Mouse (Mus musculus): Measurements from ENCODE around the gene Zcchc10. TPM values are rescaled to one million over a fixed set of nuclear protein-coding genes. Genes with fewer than 3 reads are reported as not detected.
A peak's percentile ranks its signal among the peaks of the same experiment; 100 is the strongest.
"Not testable (repeated sequence)": the region's sequence is repeated elsewhere in the genome, so short reads cannot be mapped to it uniquely, and the experiment has no call there.

Zcchc10 gene
- polyA plus RNA-seq, 1 experiment from 2014 or later: 19.3 TPM

- WGBS: 54% methylated on average over 9 of the region's 9 CpGs
- peak overlapping the region; percentile 97 for H3K27ac ChIP-seq (replicated peaks)
- H3K4me1 ChIP-seq: peaks cover 30% of the 10 kb centered on the region
- peak overlapping the region; percentile 98 for H3K9ac ChIP-seq (replicated peaks)
- H3K9me3 ChIP-seq: no peaks in the 10 kb centered on the region
- no peak for ATAC-seq (ENCODE audit: low FRiP score, low read depth)
- H3K36me3 ChIP-seq: no peaks in the 10 kb centered on the region
- peak overlapping the region; percentile 99 for H3K4me3 ChIP-seq
- no peaks in the 10 kb centered on the region for H3K27me3 ChIP-seq
- peak overlapping the region; percentile 90 for H3K4me2 ChIP-seq (replicated peaks)
Observed at GRCm38 (mm10) chr11:53301167-53301515, 23.3 kb upstream of the Zcchc10 start.

GRCm38 (mm10) chr11:53304044-53304840 lies 20.2 kb upstream of the Zcchc10 start:
- WGBS: 87% methylated on average over 14 of the region's 14 CpGs
- no peak overlapping the region for H3K4me3 ChIP-seq
- no peaks in the 10 kb centered on the region for H3K36me3 ChIP-seq
- H3K9me3 ChIP-seq: no peaks in the 10 kb centered on the region
- ATAC-seq (ENCODE audit: low FRiP score, low read depth): no peak
- H3K27me3 ChIP-seq: no peaks in the 10 kb centered on the region
- H3K4me1 ChIP-seq: peaks cover 8% of the 10 kb centered on the region
- H3K9ac ChIP-seq (replicated peaks): no peak overlapping the region
- no peak overlapping the region for H3K4me2 ChIP-seq (replicated peaks)
- H3K27ac ChIP-seq (replicated peaks): no peak overlapping the region

- no peak overlapping the region for H3K4me2 ChIP-seq (replicated peaks)
- H3K9me3 ChIP-seq: no peaks in the 10 kb centered on the region
- no peaks in the 10 kb centered on the region for H3K27me3 ChIP-seq
- no peaks in the 10 kb centered on the region for H3K36me3 ChIP-seq
- no peak overlapping the region for H3K9ac ChIP-seq (replicated peaks)
- no peaks in the 10 kb centered on the region for H3K4me1 ChIP-seq
- no peak for ATAC-seq (ENCODE audit: low FRiP score, low read depth)
- H3K4me3 ChIP-seq: no peak overlapping the region
- WGBS: 86% methylated on average over 2 of the region's 2 CpGs
- H3K27ac ChIP-seq (replicated peaks): no peak overlapping the region
Observed at GRCm38 (mm10) chr11:53306965-53307364, 17.5 kb upstream of the Zcchc10 start.

- ATAC-seq (ENCODE audit: low FRiP score, low read depth): no peak
Observed at GRCm38 (mm10) chr11:53307558-53308065, 16.9 kb upstream of the Zcchc10 start.

GRCm38 (mm10) chr11:53308251-53308864 lies 16.1 kb upstream of the Zcchc10 start:
- Histone ChIP-seq H3K4me2 (replicated peaks) (no peak overlapping the region), H3K4me1 (no peaks in the 10 kb centered on the region)
- ATAC-seq (ENCODE audit: low FRiP score, low read depth): no peak

More at GRCm38 (mm10) chr11:53307558-53308065, 16.9 kb upstream of the Zcchc10 start:
- no peak overlapping the region for H3K9ac ChIP-seq (replicated peaks)
- no peaks in the 10 kb centered on the region for H3K9me3 ChIP-seq
- no peaks in the 10 kb centered on the region for H3K27me3 ChIP-seq
- no peak overlapping the region for H3K27ac ChIP-seq (replicated peaks)
- no peak overlapping the region for H3K4me2 ChIP-seq (replicated peaks)
- H3K4me1 ChIP-seq: no peaks in the 10 kb centered on the region
- H3K4me3 ChIP-seq: no peak overlapping the region
- no peaks in the 10 kb centered on the region for H3K36me3 ChIP-seq
- 80% methylated on average over 10 of the region's 10 CpGs for WGBS

GRCm38 (mm10) chr11:53308884-53309310 lies 15.6 kb upstream of the Zcchc10 start:
- 79% methylated on average over 2 of the region's 2 CpGs for WGBS
- Histone ChIP-seq H3K4me2 (replicated peaks) (no peak overlapping the region), H3K4me3 (no peak overlapping the region), H3K27ac (replicated peaks) (no peak overlapping the region), H3K9ac (replicated peaks) (no peak overlapping the region), H3K27me3 (no peaks in the 10 kb centered on the region), H3K9me3 (no peaks in the 10 kb centered on the region), H3K36me3 (no peaks in the 10 kb centered on the region), H3K4me1 (no peaks in the 10 kb centered on the region)
- ATAC-seq (ENCODE audit: low FRiP score, low read depth): no peak

More at GRCm38 (mm10) chr11:53308251-53308864, 16.1 kb upstream of the Zcchc10 start:
- Histone ChIP-seq H3K27me3 (no peaks in the 10 kb centered on the region), H3K9me3 (no peaks in the 10 kb centered on the region), H3K9ac (replicated peaks) (no peak overlapping the region), H3K27ac (replicated peaks) (no peak overlapping the region), H3K36me3 (no peaks in the 10 kb centered on the region), H3K4me3 (no peak overlapping the region)

GRCm38 (mm10) chr11:53311385-53311784 lies 13.1 kb upstream of the Zcchc10 start:
- H3K9me3 ChIP-seq: no peaks in the 10 kb centered on the region
- WGBS: 27% methylated on average over 1 of the region's 1 CpGs
- no peak overlapping the region for H3K9ac ChIP-seq (replicated peaks)
- ATAC-seq (ENCODE audit: low FRiP score, low read depth): no peak
- H3K4me2 ChIP-seq (replicated peaks): no peak overlapping the region
- H3K27me3 ChIP-seq: no peaks in the 10 kb centered on the region
- H3K4me1 ChIP-seq: no peaks in the 10 kb centered on the region
- no peak overlapping the region for H3K4me3 ChIP-seq
- no peak overlapping the region for H3K27ac ChIP-seq (replicated peaks)
- no peaks in the 10 kb centered on the region for H3K36me3 ChIP-seq

- not testable (repeated sequence) for ATAC-seq (ENCODE audit: low FRiP score, low read depth)
Observed at GRCm38 (mm10) chr11:53312823-53313222, 11.7 kb upstream of the Zcchc10 start.

GRCm38 (mm10) chr11:53314770-53315173 lies 9.7 kb upstream of the Zcchc10 start:
- Histone ChIP-seq H3K4me3 (no peak overlapping the region), H3K36me3 (no peaks in the 10 kb centered on the region), H3K4me2 (replicated peaks) (no peak overlapping the region), H3K27me3 (no peaks in the 10 kb centered on the region), H3K27ac (replicated peaks) (no peak overlapping the region), H3K9ac (replicated peaks) (no peak overlapping the region), H3K9me3 (no peaks in the 10 kb centered on the region), H3K4me1 (no peaks in the 10 kb centered on the region)
- no peak for ATAC-seq (ENCODE audit: low FRiP score, low read depth)
- WGBS: 67% methylated on average over 1 of the region's 1 CpGs

More at GRCm38 (mm10) chr11:53312823-53313222, 11.7 kb upstream of the Zcchc10 start:
- not testable (repeated sequence) for H3K27me3 ChIP-seq; H3K4me1 ChIP-seq; H3K27ac ChIP-seq (replicated peaks); H3K4me2 ChIP-seq (replicated peaks); H3K4me3 ChIP-seq; H3K9ac ChIP-seq (replicated peaks); H3K9me3 ChIP-seq; H3K36me3 ChIP-seq
- WGBS: 83% methylated on average over 1 of the region's 1 CpGs

GRCm38 (mm10) chr11:53316996-53317395 lies 7.5 kb upstream of the Zcchc10 start:
- H3K36me3 ChIP-seq: no peaks in the 10 kb centered on the region
- H3K9ac ChIP-seq (replicated peaks): no peak overlapping the region
- ATAC-seq (ENCODE audit: low FRiP score, low read depth): no peak
- H3K9me3 ChIP-seq: no peaks in the 10 kb centered on the region
- H3K27ac ChIP-seq (replicated peaks): no peak overlapping the region
- WGBS: 58% methylated on average over 6 of the region's 6 CpGs
- no peak overlapping the region for H3K4me2 ChIP-seq (replicated peaks)
- no peaks in the 10 kb centered on the region for H3K27me3 ChIP-seq
- no peak overlapping the region for H3K4me3 ChIP-seq
- no peaks in the 10 kb centered on the region for H3K4me1 ChIP-seq

GRCm38 (mm10) chr11:53318041-53318440 lies 6.4 kb upstream of the Zcchc10 start:
- no peak overlapping the region for H3K9ac ChIP-seq (replicated peaks)
- H3K36me3 ChIP-seq: no peaks in the 10 kb centered on the region
- no peak overlapping the region for H3K4me3 ChIP-seq
- no peak overlapping the region for H3K4me2 ChIP-seq (replicated peaks)
- no peaks in the 10 kb centered on the region for H3K4me1 ChIP-seq
- ATAC-seq (ENCODE audit: low FRiP score, low read depth): no peak
- H3K27me3 ChIP-seq: no peaks in the 10 kb centered on the region
- no peaks in the 10 kb centered on the region for H3K9me3 ChIP-seq
- H3K27ac ChIP-seq (replicated peaks): no peak overlapping the region
- WGBS: 85% methylated on average over 7 of the region's 7 CpGs

GRCm38 (mm10) chr11:53318568-53318967 lies 5.9 kb upstream of the Zcchc10 start:
- H3K4me2 ChIP-seq (replicated peaks); H3K4me1 ChIP-seq; H3K9ac ChIP-seq (replicated peaks); H3K27ac ChIP-seq (replicated peaks); H3K27me3 ChIP-seq; ATAC-seq (ENCODE audit: low FRiP score, low read depth); H3K4me3 ChIP-seq; H3K9me3 ChIP-seq; H3K36me3 ChIP-seq: not testable (repeated sequence)
- 91% methylated on average over 3 of the region's 3 CpGs for WGBS

Measured in midbrain, embryonic 12.5 days (tissue).